Mouse (Mus musculus) lung, adult 2 months (tissue): ENCODE results near the gene Ppp4c.

Experiments used
- CTCF ChIP-seq: fragments of 200-500 bp; IDR thresholded peaks from 2 replicates; pipeline ENCODE4 v1.5.1; 2011; ENCODE audit warnings: mild to moderate bottlenecking, low read length, control low read depth; ENCODE audit not compliant: insufficient read depth
- POLR2A ChIP-seq: fragments of 200-500 bp; IDR thresholded peaks from 2 replicates; pipeline ENCODE4 v1.6.1; 2011; ENCODE audit warnings: low read depth, mild to moderate bottlenecking, control low read depth, low read length, borderline replicate concordance; ENCODE audit errors: extremely low read depth

GRCm38 (mm10) chr7:126816494-126816893, 24.2 kb upstream of the Ppp4c start:
- TF ChIP-seq CTCF (no peak), POLR2A (no peak)
